Mouse (Mus musculus) cerebellum, postnatal 4 days (tissue): ENCODE data around the gene Gm49322.
"Not testable (repeated sequence)": the region's sequence is repeated elsewhere in the genome, so short reads cannot be mapped to it uniquely, and the experiment has no call there.

Experiments used
- DNase-seq, 2 experiments: peaks; one replicate each; pipeline ENCODE4 v3.0.0; 2022; ENCODE audit warnings: low spot score in 2 of 2, mixed read lengths in 1 of 2

Gm49322 gene

GRCm38 (mm10) chr10:80605721-80606120, at the start of gene Gm49322:
Gene Gm49322, plus strand, starts transcription at chr10:80606021.
- DNase-seq: not testable (repeated sequence)

- peak; percentile 68 to 84 for DNase-seq
These were observed 48.4 kb upstream of the Gm49322 start for GRCm38 (mm10) chr10:80557346-80557965.

GRCm38 (mm10) chr10:80559431-80559830, 46.4 kb upstream of the Gm49322 start:
- no peak for DNase-seq

- DNase-seq: no peak
These were observed 45.2 kb upstream of the Gm49322 start for GRCm38 (mm10) chr10:80560621-80561020.

GRCm38 (mm10) chr10:80561116-80561944, 44.5 kb upstream of the Gm49322 start, which contains the start of gene Rexo1:
Gene Rexo1, minus strand, starts transcription at chr10:80561560.
- DNase-seq: peak; percentile 82 to 86

- peak; percentile 84 to 90 for DNase-seq
These were observed 39.3 kb upstream of the Gm49322 start for GRCm38 (mm10) chr10:80566375-80567092.

- no peak for DNase-seq
These were observed 36.9 kb upstream of the Gm49322 start for GRCm38 (mm10) chr10:80568876-80569275.

- no peak for DNase-seq
These were observed 36.2 kb upstream of the Gm49322 start for GRCm38 (mm10) chr10:80569664-80570066.

- no peak for DNase-seq
These were observed 35.4 kb upstream of the Gm49322 start for GRCm38 (mm10) chr10:80570419-80570818.

- DNase-seq: peak in 1 of 2 experiments; percentile 57
These were observed 34.7 kb upstream of the Gm49322 start for GRCm38 (mm10) chr10:80570871-80571836.

GRCm38 (mm10) chr10:80572477-80572876, 33.3 kb upstream of the Gm49322 start:
- DNase-seq: no peak

GRCm38 (mm10) chr10:80573944-80574343, 31.9 kb upstream of the Gm49322 start:
- DNase-seq: no peak

- no peak for DNase-seq
These were observed 30.9 kb upstream of the Gm49322 start for GRCm38 (mm10) chr10:80574896-80575295.

- DNase-seq: no peak
These were observed 29.9 kb upstream of the Gm49322 start for GRCm38 (mm10) chr10:80575925-80576324.

GRCm38 (mm10) chr10:80576351-80577194, 29.2 kb upstream of the Gm49322 start:
- peak in 1 of 2 experiments; percentile 64 for DNase-seq

GRCm38 (mm10) chr10:80577195-80578130, 28.4 kb upstream of the Gm49322 start, which contains the start of gene Klf16:
Gene Klf16, minus strand, starts transcription at chr10:80577321.
- peak; percentile 84 to 92 for DNase-seq

- DNase-seq: peak; percentile 62 to 86
These were observed 27.6 kb upstream of the Gm49322 start for GRCm38 (mm10) chr10:80578131-80578750.

- DNase-seq: no peak
These were observed 26.9 kb upstream of the Gm49322 start for GRCm38 (mm10) chr10:80578911-80579310.
